ENCODE assay signal across 18 mouse cellular contexts in genomic region chr6:134855926-134856325, GRCm38 (mm10).
"Had no signal": no experiment of that assay in that cellular context is flagged by ENCODE, and none has a peak within 500 bp of the region (broad histone marks: within the 10 kb centered on the region; RNA-seq: fewer than 3 reads in every experiment).

No protein-coding gene starts in this region.

- DNase-seq: lung, embryonic 14.5 days; lung, postnatal 10 days; lung, postnatal 4 days; midbrain, embryonic 14.5 days; retina, postnatal 1 day; right cerebral cortex, adult 18-20 months; right cerebral cortex, postnatal 25 days; right cerebral cortex, postnatal 4 days; spleen, adult 18-20 months; thymus, adult 18-20 months; thymus, postnatal 14 days; thymus, postnatal 36 days had no signal

- H3K4me3 ChIP-seq: midbrain, embryonic 10.5 days; midbrain, embryonic 12.5 days; myocyte; neural tube, embryonic 13.5 days; neural tube, embryonic 15.5 days had no signal

- H3K9ac ChIP-seq: lung, embryonic 14.5 days; midbrain, embryonic 12.5 days; neural tube, embryonic 13.5 days; neural tube, embryonic 15.5 days had no signal

- H3K4me2 ChIP-seq: lung, embryonic 14.5 days; midbrain, embryonic 12.5 days; neural tube, embryonic 13.5 days; neural tube, embryonic 15.5 days had no signal

- ATAC-seq: midbrain, embryonic 16.5 days had no signal

- H3K4me1 ChIP-seq: midbrain, embryonic 12.5 days; neural tube, embryonic 15.5 days had no signal

- H3K36me3 ChIP-seq: midbrain, embryonic 10.5 days; midbrain, embryonic 12.5 days had no signal

- H3K27me3 ChIP-seq: midbrain, embryonic 12.5 days; neural tube, embryonic 13.5 days; neural tube, embryonic 15.5 days had no signal

- H3K9me3 ChIP-seq: midbrain, embryonic 10.5 days; midbrain, embryonic 12.5 days; neural tube, embryonic 13.5 days; neural tube, embryonic 15.5 days had no signal

- H3K27ac ChIP-seq: midbrain, embryonic 10.5 days; midbrain, embryonic 12.5 days; neural tube, embryonic 13.5 days; neural tube, embryonic 15.5 days had no signal
